Mouse (Mus musculus): ENCODE data around the gene Tmem179b. TPM values are rescaled to one million over a fixed set of nuclear protein-coding genes. Genes with fewer than 3 reads are reported as not detected.

Gene Tmem179b
- polyA plus RNA-seq, 1 experiment from 2014 or later: 60.2 TPM

Small RNA genes within 50 kb of the gene (microRNA-seq; reads per million reads assigned to microRNA genes)
- gene Mir6992: not detected

Other genes with a start within 250 kb of the Tmem179b start
- gene Slc22a8, start 183.2 kb downstream of the Tmem179b start, polyA plus RNA-seq (2015; fragmentation: Nextera tagmentation; extraction: Ambion mirVana): not detected in 2 replicates
- not detected in 2 replicates for gene Slc22a6, start 156.4 kb downstream of the Tmem179b start, polyA plus RNA-seq (2015; fragmentation: Nextera tagmentation; extraction: Ambion mirVana)
- gene Chrm1, start 110.7 kb downstream of the Tmem179b start, polyA plus RNA-seq (2015; fragmentation: Nextera tagmentation; extraction: Ambion mirVana): 0.02 and 0.11 TPM in 2 replicates
- gene Slc3a2, start 51.1 kb downstream of the Tmem179b start, polyA plus RNA-seq (2015; fragmentation: Nextera tagmentation; extraction: Ambion mirVana): 91.8 and 105 TPM in 2 replicates
- gene Wdr74, start 38.6 kb downstream of the Tmem179b start, polyA plus RNA-seq (2015; fragmentation: Nextera tagmentation; extraction: Ambion mirVana): 53.3 and 53.8 TPM in 2 replicates
- 0.46 and 1.1 TPM in 2 replicates for gene 1700092M07Rik, start 33.7 kb downstream of the Tmem179b start, polyA plus RNA-seq (2015; fragmentation: Nextera tagmentation; extraction: Ambion mirVana)
- gene Stx5a, start 33.1 kb downstream of the Tmem179b start, polyA plus RNA-seq (2015; fragmentation: Nextera tagmentation; extraction: Ambion mirVana): 78.0 and 83.1 TPM in 2 replicates
- gene Nxf1, start 17.4 kb downstream of the Tmem179b start, polyA plus RNA-seq (2015; fragmentation: Nextera tagmentation; extraction: Ambion mirVana): 59.7 and 64.4 TPM in 2 replicates
- 119 and 130 TPM in 2 replicates for gene Tmem223, start 3.5 kb downstream of the Tmem179b start, polyA plus RNA-seq (2015; fragmentation: Nextera tagmentation; extraction: Ambion mirVana)
- gene Taf6l, start 11.9 kb upstream of the Tmem179b start, polyA plus RNA-seq (2015; fragmentation: Nextera tagmentation; extraction: Ambion mirVana): 10.3 and 11.8 TPM in 2 replicates
- 86.5 and 92.5 TPM in 2 replicates for gene Polr2g, start 24.1 kb upstream of the Tmem179b start, polyA plus RNA-seq (2015; fragmentation: Nextera tagmentation; extraction: Ambion mirVana)
- gene Zbtb3, start 28.1 kb upstream of the Tmem179b start, polyA plus RNA-seq (2015; fragmentation: Nextera tagmentation; extraction: Ambion mirVana): 2.0 and 2.7 TPM in 2 replicates
- gene Ttc9c, start 44.9 kb upstream of the Tmem179b start, polyA plus RNA-seq (2015; fragmentation: Nextera tagmentation; extraction: Ambion mirVana): 22.0 and 26.5 TPM in 2 replicates
- gene Hnrnpul2, start 45.5 kb upstream of the Tmem179b start, polyA plus RNA-seq (2015; fragmentation: Nextera tagmentation; extraction: Ambion mirVana): 3.1 and 3.3 TPM in 2 replicates
- not detected in 2 replicates for gene AC129217.1, start 55.3 kb upstream of the Tmem179b start, polyA plus RNA-seq (2015; fragmentation: Nextera tagmentation; extraction: Ambion mirVana)
- gene Bscl2, start 63.0 kb upstream of the Tmem179b start, polyA plus RNA-seq (2015; fragmentation: Nextera tagmentation; extraction: Ambion mirVana): 45.3 and 49.0 TPM in 2 replicates
- 0.31 and 0.96 TPM in 2 replicates for gene Gng3, start 64.7 kb upstream of the Tmem179b start, polyA plus RNA-seq (2015; fragmentation: Nextera tagmentation; extraction: Ambion mirVana)
- gene Lrrn4cl, start 76.3 kb upstream of the Tmem179b start, polyA plus RNA-seq (2015; fragmentation: Nextera tagmentation; extraction: Ambion mirVana): 9.4 and 10.6 TPM in 2 replicates
- 166 and 171 TPM in 2 replicates for gene Ubxn1, start 97.0 kb upstream of the Tmem179b start, polyA plus RNA-seq (2015; fragmentation: Nextera tagmentation; extraction: Ambion mirVana)
- 49.7 and 50.5 TPM in 2 replicates for gene Uqcc3, start 106.5 kb upstream of the Tmem179b start, polyA plus RNA-seq (2015; fragmentation: Nextera tagmentation; extraction: Ambion mirVana)
- 34.0 and 39.1 TPM in 2 replicates for gene Lbhd1, start 109.3 kb upstream of the Tmem179b start, polyA plus RNA-seq (2015; fragmentation: Nextera tagmentation; extraction: Ambion mirVana)
- gene Gm49403, start 109.5 kb upstream of the Tmem179b start, polyA plus RNA-seq (2015; fragmentation: Nextera tagmentation; extraction: Ambion mirVana): not detected in 2 replicates
- gene 1810009A15Rik, start 114.4 kb upstream of the Tmem179b start, polyA plus RNA-seq (2015; fragmentation: Nextera tagmentation; extraction: Ambion mirVana): 43.6 and 48.9 TPM in 2 replicates
- gene Gm49416, start 114.5 kb upstream of the Tmem179b start, polyA plus RNA-seq (2015; fragmentation: Nextera tagmentation; extraction: Ambion mirVana): not detected in 2 replicates
- 17.3 and 17.5 TPM in 2 replicates for gene Ints5, start 118.5 kb upstream of the Tmem179b start, polyA plus RNA-seq (2015; fragmentation: Nextera tagmentation; extraction: Ambion mirVana)
- gene Ganab, start 123.6 kb upstream of the Tmem179b start, polyA plus RNA-seq (2015; fragmentation: Nextera tagmentation; extraction: Ambion mirVana): 33.1 and 33.2 TPM in 2 replicates
- 24.3 and 24.5 TPM in 2 replicates for gene B3gat3, start 145.9 kb upstream of the Tmem179b start, polyA plus RNA-seq (2015; fragmentation: Nextera tagmentation; extraction: Ambion mirVana)
- gene Rom1, start 154.9 kb upstream of the Tmem179b start, polyA plus RNA-seq (2015; fragmentation: Nextera tagmentation; extraction: Ambion mirVana): 3.6 and 4.3 TPM in 2 replicates
- gene Eml3, start 155.1 kb upstream of the Tmem179b start, polyA plus RNA-seq (2015; fragmentation: Nextera tagmentation; extraction: Ambion mirVana): 22.1 and 22.6 TPM in 2 replicates
- gene Mta2, start 167.4 kb upstream of the Tmem179b start, polyA plus RNA-seq (2015; fragmentation: Nextera tagmentation; extraction: Ambion mirVana): 63.5 and 67.4 TPM in 2 replicates
- 13.0 and 13.9 TPM in 2 replicates for gene Tut1, start 179.4 kb upstream of the Tmem179b start, polyA plus RNA-seq (2015; fragmentation: Nextera tagmentation; extraction: Ambion mirVana)
- 257 TPM in 2 replicates for gene Eef1g, start 192.6 kb upstream of the Tmem179b start, polyA plus RNA-seq (2015; fragmentation: Nextera tagmentation; extraction: Ambion mirVana)
- gene Ahnak, start 214.8 kb upstream of the Tmem179b start, polyA plus RNA-seq (2015; fragmentation: Nextera tagmentation; extraction: Ambion mirVana): 99.1 and 107 TPM in 2 replicates

Measured in urinary bladder, postnatal 0 days (tissue).